8 mouse cellular contexts compared by ENCODE assay signal in genomic region chr8:46241568-46242374, GRCm38 (mm10). TPM values are rescaled to one million over a fixed set of nuclear protein-coding genes. Genes with fewer than 3 reads are reported as not detected.
A peak's percentile ranks its signal among the peaks of the same experiment; 100 is the strongest.
DNase-seq lines count a peak whose midpoint lies in the region; ATAC-seq and TF ChIP-seq lines count a peak whose summit lies in the region.

No protein-coding gene starts in this region.

- ATAC-seq in embryonic facial prominence, embryonic 15.5 days (ENCODE audit: insufficient number of reproducible peaks, low FRiP score, low TSS enrichment, low read depth), result 0 out of 2 replicates have a peak, but pooled peaks have one; percentile 63
- ATAC-seq in heart, embryonic 14.5 days (ENCODE audit: insufficient number of reproducible peaks, insufficient read depth, low FRiP score, low read depth), result no peak
- 0 out of 2 replicates have a peak, but pooled peaks have one; percentile 49 for ATAC-seq in kidney, postnatal 0 days (replicated peaks; ENCODE audit: low FRiP score, low read depth)
- peak; percentile 70; the same call in 1 of the 2 replicates for ATAC-seq in liver, embryonic 11.5 days (replicated peaks; ENCODE audit: low FRiP score)
- peak; percentile 17; the same call in 1 of the 2 replicates for ATAC-seq in stomach, embryonic 16.5 days (ENCODE audit: insufficient read depth, low FRiP score)

- TF ChIP-seq CTCF in bone marrow, adult 2 months (IDR thresholded peaks at IDR 0.05; ENCODE audit: control insufficient read depth, insufficient read depth, low read length), result peak; percentile 78
- peak; percentile 88 for TF ChIP-seq CTCF in kidney, postnatal 0 days (IDR thresholded peaks at IDR 0.05; ENCODE audit: low read depth)

- no peak overlapping the region for H3K27ac ChIP-seq in bone marrow, adult 2 months (ENCODE audit: control insufficient read depth, insufficient read depth, low read depth, low read length, poor library complexity)
- no peak overlapping the region for H3K27ac ChIP-seq in embryonic facial prominence, embryonic 15.5 days (replicated peaks)
- no peak overlapping the region for H3K27ac ChIP-seq in heart, embryonic 14.5 days (replicated peaks in 1 of 2; ENCODE audit: control insufficient read depth in 1 of 2, insufficient read depth in 1 of 2, low read depth in 2 of 2, low read length in 2 of 2)
- H3K27ac ChIP-seq in kidney, postnatal 0 days, result no peak overlapping the region
- H3K27ac ChIP-seq in liver, embryonic 11.5 days (ENCODE audit: low read depth, low read length), result no peak overlapping the region
- H3K27ac ChIP-seq in stomach, embryonic 16.5 days (ENCODE audit: low read length), result no peak overlapping the region

- no peaks in the 10 kb centered on the region for H3K9me3 ChIP-seq in embryonic facial prominence, embryonic 15.5 days (replicated peaks)
- H3K9me3 ChIP-seq in heart, embryonic 14.5 days (ENCODE audit: control insufficient read depth, low read length), result no peaks in the 10 kb centered on the region
- H3K9me3 ChIP-seq in kidney, postnatal 0 days (replicated peaks; ENCODE audit: low read length), result no peaks in the 10 kb centered on the region
- H3K9me3 ChIP-seq in liver, embryonic 11.5 days (ENCODE audit: control insufficient read depth, low read length), result no peaks in the 10 kb centered on the region
- no peaks in the 10 kb centered on the region for H3K9me3 ChIP-seq in stomach, embryonic 16.5 days (replicated peaks; ENCODE audit: control insufficient read depth, low read length)

- 26% methylated on average over 13 of the region's 13 CpGs for WGBS in bone marrow, adult 2 months
- 29% methylated on average over 13 of the region's 13 CpGs for WGBS in embryonic facial prominence, embryonic 15.5 days
- 28% methylated on average over 13 of the region's 13 CpGs for WGBS in heart, embryonic 14.5 days
- 29% methylated on average over 13 of the region's 13 CpGs for WGBS in kidney, postnatal 0 days
- WGBS in liver, embryonic 11.5 days, result 36% methylated on average over 13 of the region's 13 CpGs
- 30% methylated on average over 13 of the region's 13 CpGs for WGBS in stomach, embryonic 16.5 days

- peak; percentile 79 for DNase-seq in CD4-positive, CD25-positive, alpha-beta regulatory T cell, adult 2 months (ENCODE audit: low read depth, low spot score)
- peak; percentile 90 for DNase-seq in kidney, postnatal 0 days (ENCODE audit: low spot score)
- DNase-seq in liver, embryonic 11.5 days (ENCODE audit: low spot score), result peak; percentile 61
- peak; percentile 23 to 53 for DNase-seq in natural killer cell, adult 2 months (ENCODE audit: low spot score in 2 of 2)

- TF ChIP-seq POLR2A in bone marrow, adult 2 months (IDR thresholded peaks at IDR 0.05; ENCODE audit: borderline replicate concordance, control insufficient read depth, low read depth, low read length), result no peak

- H3K4me3 ChIP-seq in bone marrow, adult 2 months (replicated peaks; ENCODE audit: control insufficient read depth, low read depth, low read length), result no peak overlapping the region
- no peak overlapping the region for H3K4me3 ChIP-seq in embryonic facial prominence, embryonic 15.5 days (replicated peaks)
- no peak overlapping the region for H3K4me3 ChIP-seq in heart, embryonic 14.5 days (ENCODE audit: control insufficient read depth in 1 of 2, insufficient read depth in 1 of 2, low read depth in 1 of 2, low read length in 2 of 2)
- H3K4me3 ChIP-seq in kidney, postnatal 0 days (replicated peaks; ENCODE audit: low read depth, low read length), result no peak overlapping the region
- H3K4me3 ChIP-seq in liver, embryonic 11.5 days (ENCODE audit: low read depth, low read length), result no peak overlapping the region
- H3K4me3 ChIP-seq in stomach, embryonic 16.5 days (replicated peaks; ENCODE audit: low read length), result no peak overlapping the region

- H3K9ac ChIP-seq in embryonic facial prominence, embryonic 15.5 days, result no peak overlapping the region
- no peak overlapping the region for H3K9ac ChIP-seq in heart, embryonic 14.5 days (ENCODE audit: low read length)
- H3K9ac ChIP-seq in kidney, postnatal 0 days (ENCODE audit: low read depth, low read length), result no peak overlapping the region
- H3K9ac ChIP-seq in liver, embryonic 11.5 days (ENCODE audit: low read depth, low read length), result no peak overlapping the region
- H3K9ac ChIP-seq in stomach, embryonic 16.5 days (ENCODE audit: low read length), result no peak overlapping the region

- H3K27me3 ChIP-seq in embryonic facial prominence, embryonic 15.5 days, result peaks cover 5% of the 10 kb centered on the region
- no peaks in the 10 kb centered on the region for H3K27me3 ChIP-seq in heart, embryonic 14.5 days (ENCODE audit: control insufficient read depth, insufficient read depth, low read length)
- no peaks in the 10 kb centered on the region for H3K27me3 ChIP-seq in kidney, postnatal 0 days (ENCODE audit: insufficient read depth, low read length)
- H3K27me3 ChIP-seq in liver, embryonic 11.5 days (replicated peaks; ENCODE audit: control insufficient read depth, insufficient read depth, low read length), result no peaks in the 10 kb centered on the region
- H3K27me3 ChIP-seq in stomach, embryonic 16.5 days (ENCODE audit: control insufficient read depth, insufficient read depth, low read length), result no peaks in the 10 kb centered on the region; the same call in 1 of the 2 replicates

- H3K4me1 ChIP-seq in bone marrow, adult 2 months (ENCODE audit: control insufficient read depth, insufficient read depth, low read length), result no peaks in the 10 kb centered on the region
- 0 out of 2 replicates have a peak, but pooled peaks cover 4% of the 10 kb centered on the region for H3K4me1 ChIP-seq in embryonic facial prominence, embryonic 15.5 days
- H3K4me1 ChIP-seq in heart, embryonic 14.5 days (ENCODE audit: control insufficient read depth in 2 of 2, insufficient read depth in 2 of 2, low read length in 2 of 2), result peaks cover 4 to 12% of the 10 kb centered on the region in 2 experiments
- H3K4me1 ChIP-seq in kidney, postnatal 0 days (replicated peaks; ENCODE audit: insufficient read depth, low read length), result no peaks in the 10 kb centered on the region
- no peaks in the 10 kb centered on the region; the same call in 1 of the 2 replicates for H3K4me1 ChIP-seq in liver, embryonic 11.5 days (replicated peaks; ENCODE audit: control insufficient read depth, insufficient read depth, low read length)
- peaks cover 1% of the 10 kb centered on the region for H3K4me1 ChIP-seq in stomach, embryonic 16.5 days (ENCODE audit: control insufficient read depth, insufficient read depth, low read length)

- no peak overlapping the region for H3K4me2 ChIP-seq in embryonic facial prominence, embryonic 15.5 days (replicated peaks)
- peak overlapping the region; percentile 47 for H3K4me2 ChIP-seq in heart, embryonic 14.5 days (ENCODE audit: low read length)
- no peak overlapping the region for H3K4me2 ChIP-seq in kidney, postnatal 0 days (ENCODE audit: low read length)
- H3K4me2 ChIP-seq in liver, embryonic 11.5 days, result no peak overlapping the region
- no peak overlapping the region; the same call in 1 of the 2 replicates for H3K4me2 ChIP-seq in stomach, embryonic 16.5 days (ENCODE audit: low read depth, low read length)

- no peaks in the 10 kb centered on the region for H3K36me3 ChIP-seq in embryonic facial prominence, embryonic 15.5 days
- no peaks in the 10 kb centered on the region for H3K36me3 ChIP-seq in heart, embryonic 14.5 days (ENCODE audit: control insufficient read depth, insufficient read depth, low read length)
- H3K36me3 ChIP-seq in kidney, postnatal 0 days (ENCODE audit: insufficient read depth, low read length), result no peaks in the 10 kb centered on the region
- H3K36me3 ChIP-seq in liver, embryonic 11.5 days (ENCODE audit: control insufficient read depth, insufficient read depth, low read length), result no peaks in the 10 kb centered on the region
- H3K36me3 ChIP-seq in stomach, embryonic 16.5 days (ENCODE audit: control insufficient read depth, insufficient read depth, low read length), result no peaks in the 10 kb centered on the region

RNA-seq across cellular contexts. Expression of gene Slc25a4, which starts 30.7 kb away (rescaled TPM):
- polyA plus RNA-seq in bone marrow, adult 2 months (2011; ENCODE audit: insufficient read depth, insufficient read length, low replicate concordance, missing spikeins), result 13.8 and 43.4 TPM in 2 replicates
- 459 and 483 TPM in 2 replicates for polyA plus RNA-seq in embryonic facial prominence, embryonic 15.5 days (2015; fragmentation: Nextera tagmentation; extraction: Ambion mirVana)
- polyA plus RNA-seq in heart, embryonic 14.5 days (2014; fragmentation: Nextera tagmentation; extraction: Ambion mirVana), result 2,296 and 2,316 TPM in 2 replicates
- polyA plus RNA-seq in kidney, postnatal 0 days (2015; fragmentation: Nextera tagmentation; extraction: Ambion mirVana), result 835 and 864 TPM in 2 replicates
- 279 and 291 TPM in 2 replicates for polyA plus RNA-seq in liver, embryonic 11.5 days (2014; fragmentation: Nextera tagmentation; extraction: Ambion mirVana)
- polyA plus RNA-seq in stomach, embryonic 16.5 days (2015; fragmentation: Nextera tagmentation; extraction: Ambion mirVana), result 398 and 461 TPM in 2 replicates

RNA-seq across cellular contexts. Expression of gene Helt, which starts 52.7 kb away (rescaled TPM):
- not detected in 2 replicates for polyA plus RNA-seq in bone marrow, adult 2 months (2011; ENCODE audit: insufficient read depth, insufficient read length, low replicate concordance, missing spikeins)
- 0.28 and 1.6 TPM in 2 replicates for polyA plus RNA-seq in embryonic facial prominence, embryonic 15.5 days (2015; fragmentation: Nextera tagmentation; extraction: Ambion mirVana)
- not detected in 2 replicates for polyA plus RNA-seq in heart, embryonic 14.5 days (2014; fragmentation: Nextera tagmentation; extraction: Ambion mirVana)
- polyA plus RNA-seq in kidney, postnatal 0 days (2015; fragmentation: Nextera tagmentation; extraction: Ambion mirVana), result not detected in 2 replicates
- polyA plus RNA-seq in liver, embryonic 11.5 days (2014; fragmentation: Nextera tagmentation; extraction: Ambion mirVana), result not detected in 2 replicates
- not detected in 2 replicates for polyA plus RNA-seq in stomach, embryonic 16.5 days (2015; fragmentation: Nextera tagmentation; extraction: Ambion mirVana)

Comparison
In these comparisons a context has a peak if more than half of its experiments do, and no peak if none do; other contexts are left out.
1. DNase-seq: peak in every context shown above with its lines; median percentile 90 in kidney, postnatal 0 days; 79 in CD4-positive, CD25-positive, alpha-beta regulatory T cell, adult 2 months; 61 in liver, embryonic 11.5 days; 38 in natural killer cell, adult 2 months.